Mouse (Mus musculus) G1E (cell line): ENCODE results near the gene Snx29. TPM values are rescaled to one million over a fixed set of nuclear protein-coding genes. Genes with fewer than 3 reads are reported as not detected.

Experiments used
- ATAC-seq: 2 replicates; pipeline ENCODE4 v1.8.0; 2016; ENCODE audit warnings: mild to moderate bottlenecking; ENCODE audit not compliant: insufficient number of reproducible peaks, poor library complexity, low FRiP score, severe bottlenecking; ENCODE audit errors: extremely low read depth
- DNase-seq: peaks from one replicate; pipeline ENCODE4 v3.0.0; 2012; ENCODE audit warnings: low spot score
- H3K27me3 ChIP-seq: 2 replicates; pipeline ENCODE4 v1.6.1; 2012; ENCODE audit warnings: mild to moderate bottlenecking, low read length, inconsistent platforms; ENCODE audit not compliant: insufficient read depth
- H3K36me3 ChIP-seq: replicated peaks from 2 replicates; pipeline ENCODE3; 2012; ENCODE audit warnings: mild to moderate bottlenecking, inconsistent platforms
- H3K4me1 ChIP-seq: 2 replicates; pipeline ENCODE4 v1.6.1; 2012; ENCODE audit warnings: low read depth, low read length, inconsistent platforms, mixed read lengths; ENCODE audit not compliant: insufficient read depth
- H3K4me3 ChIP-seq: 2 replicates; pipeline ENCODE4 v1.5.1; 2012; ENCODE audit warnings: low read depth, mild to moderate bottlenecking, inconsistent platforms, low read length, moderate library complexity, mixed read lengths
- H3K9me3 ChIP-seq: replicated peaks from 2 replicates; pipeline ENCODE4 v1.6.1; 2012; ENCODE audit warnings: inconsistent platforms
- CTCF ChIP-seq: IDR thresholded peaks from 2 replicates; pipeline ENCODE4 v1.5.1; 2012; ENCODE audit warnings: low read depth, low read length, inconsistent platforms, mixed read lengths
- GATA1 ChIP-seq: IDR thresholded peaks from 2 replicates; pipeline ENCODE4 v1.6.1; 2012; ENCODE audit warnings: borderline replicate concordance, low read length, inconsistent platforms, mixed read lengths
- GATA2 ChIP-seq: IDR thresholded peaks from 2 replicates; pipeline ENCODE4 v1.6.1; 2012; ENCODE audit warnings: low read depth, low read length, inconsistent platforms, borderline replicate concordance
- POLR2AphosphoS5 ChIP-seq: IDR thresholded peaks from 2 replicates; pipeline ENCODE4 v1.6.1; 2012; ENCODE audit warnings: low read depth, low read length, inconsistent platforms; ENCODE audit not compliant: insufficient replicate concordance
- TAL1 ChIP-seq: conservative IDR thresholded peaks from 2 replicates; pipeline ENCODE4 v1.6.1; 2012; ENCODE audit warnings: low read depth, low read length, inconsistent platforms, mixed read lengths
- polyA plus RNA-seq: library from polyadenylated mRNA; stranded (reverse); fragments of >175 nt; gene quantifications from 2 replicates; pipeline ENCODE4 v1.2.3, GENCODE M21; 2012
- total RNA-seq, 2 experiments: library from RNA; stranded (forward) in 1 of 2; stranded (reverse) in 1 of 2; fragments of 200-1000 nt in 1 of 2; fragments of >200 nt in 1 of 2; fragmentation: Nextera tagmentation in 1 of 2; gene quantifications; 2 replicates each; pipeline ENCODE4 v1.2.3; 2014 to 2017

The Snx29 gene
- total and polyA plus RNA-seq, 3 experiments = 4.4 to 18.0 (median 9.1) TPM

DNA sequence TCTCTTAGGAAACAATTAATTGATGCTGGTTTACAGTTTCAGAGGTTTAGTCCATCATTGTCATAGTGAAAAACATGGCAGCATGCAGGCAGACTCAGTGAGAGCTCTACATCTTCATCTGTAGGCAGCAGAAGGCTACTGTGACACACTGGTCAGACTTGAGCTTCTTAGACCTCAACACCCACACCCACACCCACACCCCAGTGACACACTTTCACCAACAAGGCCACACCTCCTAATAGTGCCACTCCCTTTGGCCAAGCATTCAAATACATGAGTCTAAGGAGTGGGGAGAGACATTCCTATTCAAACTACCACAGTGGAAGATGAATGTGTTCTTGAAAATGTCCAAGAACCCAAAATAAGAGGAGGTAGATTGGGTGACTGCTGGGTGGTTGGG lies 460.6 kb downstream of the Snx29 start:
- Histone ChIP-seq H3K36me3 (no peaks in the 10 kb centered on the region), H3K9me3 (no peaks in the 10 kb centered on the region), H3K4me1 (0 out of 2 replicates have a peak, but pooled peaks cover 4% of the 10 kb centered on the region), H3K27me3 (peaks cover 6% of the 10 kb centered on the region; the same call in 1 of the 2 replicates), H3K4me3 (no peak overlapping the region)
- DNase-seq (no peak), ATAC-seq (no peak)
- no peak for TF ChIP-seq CTCF
- TF ChIP-seq GATA2 = no peak
- no peak for TF ChIP-seq TAL1
- TF ChIP-seq GATA1 = no peak
- TF ChIP-seq POLR2AphosphoS5 = no peak

- H3K27me3 ChIP-seq = peaks cover under 1% of the 10 kb centered on the region; the same call in 1 of the 2 replicates
- TF ChIP-seq GATA2 (no peak), CTCF (no peak), TAL1 (no peak), GATA1 (no peak)
- DNase-seq = no peak
- no peak for ATAC-seq
- no peak overlapping the region for H3K4me3 ChIP-seq
- H3K4me1 ChIP-seq = 0 out of 2 replicates have a peak, but pooled peaks cover 4% of the 10 kb centered on the region
- H3K9me3 ChIP-seq = no peaks in the 10 kb centered on the region
- no peaks in the 10 kb centered on the region for H3K36me3 ChIP-seq
Measured at GRCm38 (mm10) chr16:11784354-11784753, 461.6 kb downstream of the Snx29 start.

DNA sequence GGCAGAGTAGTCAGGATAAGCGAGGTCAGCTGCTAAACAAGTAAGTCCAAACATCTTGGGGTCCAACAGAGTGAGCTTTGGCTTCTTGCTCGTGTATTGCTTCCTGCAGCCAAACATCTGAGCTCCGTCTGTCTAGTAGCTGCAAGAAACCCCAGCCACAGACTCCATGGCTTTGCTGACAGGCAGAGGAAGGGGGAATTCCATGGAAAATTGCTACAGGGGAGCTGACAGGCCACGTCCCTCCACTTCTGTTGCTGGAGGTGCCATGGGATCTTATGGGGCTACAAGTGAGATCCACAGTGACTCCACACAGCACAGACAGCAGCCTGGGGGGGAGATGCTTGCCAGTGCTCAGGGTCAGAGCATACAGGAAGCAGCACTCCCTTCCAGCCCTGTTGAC lies 463.1 kb downstream of the Snx29 start:
- TF ChIP-seq GATA2 (no peak), GATA1 (no peak), CTCF (no peak), TAL1 (no peak), POLR2AphosphoS5 (no peak)
- H3K27me3 ChIP-seq = no peaks in the 10 kb centered on the region

DNA sequence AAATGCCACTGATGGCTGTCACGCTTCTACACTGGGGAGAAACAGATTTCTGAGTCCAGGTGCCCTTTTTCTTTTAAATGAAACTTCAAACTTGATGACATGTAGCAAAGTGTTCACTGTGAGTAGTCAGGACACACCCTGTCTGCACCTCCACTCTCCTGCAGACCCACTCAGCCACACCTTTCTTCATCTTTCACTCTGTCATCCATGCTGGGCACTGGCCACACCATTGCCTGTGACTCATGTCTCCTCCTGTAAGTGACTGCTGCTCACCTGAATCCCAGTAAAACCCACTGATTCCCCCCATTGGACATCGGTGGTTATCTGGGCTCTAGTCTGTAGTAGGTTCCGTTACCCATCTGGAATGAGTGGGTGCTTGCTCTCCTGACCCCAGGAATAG lies 467.8 kb downstream of the Snx29 start:
- no peak overlapping the region for H3K4me3 ChIP-seq
- DNase-seq (no peak), ATAC-seq (no peak)
- TF ChIP-seq GATA1 (no peak), TAL1 (no peak), POLR2AphosphoS5 (no peak), GATA2 (no peak), CTCF (no peak)
- H3K9me3 ChIP-seq = no peaks in the 10 kb centered on the region; the same call in 1 of the 2 replicates
- no peaks in the 10 kb centered on the region for H3K4me1 ChIP-seq
- no peaks in the 10 kb centered on the region for H3K36me3 ChIP-seq
- peaks cover 7% of the 10 kb centered on the region; the same call in 1 of the 2 replicates for H3K27me3 ChIP-seq

More for the DNA sequence above, 463.1 kb downstream of the Snx29 start:
- Histone ChIP-seq H3K4me3 (no peak overlapping the region), H3K36me3 (no peaks in the 10 kb centered on the region), H3K9me3 (no peaks in the 10 kb centered on the region), H3K4me1 (0 out of 2 replicates have a peak, but pooled peaks cover 4% of the 10 kb centered on the region)
- DNase-seq (no peak), ATAC-seq (no peak)

GRCm38 (mm10) chr16:11793391-11793790 lies 470.7 kb downstream of the Snx29 start:
- peaks cover 15% of the 10 kb centered on the region; the same call in 1 of the 2 replicates for H3K27me3 ChIP-seq
- H3K4me1 ChIP-seq = peaks cover 3% of the 10 kb centered on the region; the same call in 1 of the 2 replicates
- ATAC-seq (no peak), DNase-seq (no peak)
- no peaks in the 10 kb centered on the region; the same call in 1 of the 2 replicates for H3K9me3 ChIP-seq
- H3K36me3 ChIP-seq = no peaks in the 10 kb centered on the region
- H3K4me3 ChIP-seq = no peak overlapping the region
- TF ChIP-seq GATA2 (no peak), POLR2AphosphoS5 (no peak), CTCF (no peak), TAL1 (no peak), GATA1 (no peak)

GRCm38 (mm10) chr16:11794628-11795027 lies 471.9 kb downstream of the Snx29 start:
- H3K36me3 ChIP-seq = no peaks in the 10 kb centered on the region
- no peak for DNase-seq
- no peak overlapping the region for H3K4me3 ChIP-seq
- no peak for TF ChIP-seq TAL1
- no peak for TF ChIP-seq GATA2
- no peak for TF ChIP-seq GATA1
- no peak for TF ChIP-seq CTCF
- TF ChIP-seq POLR2AphosphoS5 = no peak
- no peak for ATAC-seq
- H3K4me1 ChIP-seq = peaks cover 3% of the 10 kb centered on the region; the same call in 1 of the 2 replicates
- H3K9me3 ChIP-seq = no peaks in the 10 kb centered on the region; the same call in 1 of the 2 replicates
- peaks cover 15% of the 10 kb centered on the region; the same call in 1 of the 2 replicates for H3K27me3 ChIP-seq
